Mouse (Mus musculus) limb, embryonic 13.5 days (tissue): Measurements from ENCODE around the gene Vmn2r105. TPM values are rescaled to one million over a fixed set of nuclear protein-coding genes. Genes with fewer than 3 reads are reported as not detected.

ENCODE experiments used
- ATAC-seq: fragments of 200-750 bp; cut with Nextera tagmentation; 2 replicates; pipeline ENCODE4 v1.8.0; 2017; ENCODE audit warnings: low read depth, moderate number of reproducible peaks, moderate TSS enrichment; ENCODE audit not compliant: low FRiP score
- H3K27ac ChIP-seq: fragments of 300-500 bp; sonication (generic); 2 replicates; pipeline ENCODE4 v1.5.1; 2015; ENCODE audit warnings: inconsistent platforms, mild to moderate bottlenecking, moderate library complexity
- H3K27me3 ChIP-seq: fragments of 300-500 bp; sonication (generic); 2 replicates; pipeline ENCODE4 v1.6.1; 2015; ENCODE audit warnings: mild to moderate bottlenecking, inconsistent platforms
- H3K36me3 ChIP-seq: fragments of 300-500 bp; sonication (generic); 2 replicates; pipeline ENCODE4 v1.6.1; 2015; ENCODE audit warnings: inconsistent platforms, mild to moderate bottlenecking, moderate library complexity
- H3K4me1 ChIP-seq: fragments of 300-500 bp; sonication (generic); 2 replicates; pipeline ENCODE4 v1.6.1; 2015; ENCODE audit warnings: inconsistent platforms
- H3K4me2 ChIP-seq: fragments of 300-500 bp; sonication (generic); replicated peaks from 2 replicates; pipeline ENCODE4 v1.6.1; 2015; ENCODE audit warnings: inconsistent platforms, mild to moderate bottlenecking, moderate library complexity
- H3K4me3 ChIP-seq: fragments of 300-500 bp; sonication (generic); 2 replicates; pipeline ENCODE4 v1.5.1; 2015; ENCODE audit warnings: moderate library complexity, mild to moderate bottlenecking, inconsistent platforms
- H3K9ac ChIP-seq: fragments of 300-500 bp; sonication (generic); 2 replicates; pipeline ENCODE4 v1.6.1; 2015; ENCODE audit warnings: mild to moderate bottlenecking, inconsistent platforms
- H3K9me3 ChIP-seq: fragments of 300-500 bp; sonication (generic); 2 replicates; pipeline ENCODE4 v1.6.1; 2016; ENCODE audit warnings: inconsistent platforms
- WGBS: fragments of 180-500 bp; shearing (Covaris S2); methylation state at CpG from one replicate; pipeline ENCODE4 v1.1.7; 2015; 5-methylcytosine and 5-hydroxymethylcytosine counted together
- polyA plus RNA-seq: library from polyadenylated mRNA; unstranded; fragments of >200 nt; fragmentation: Nextera tagmentation; extraction: Ambion mirVana; gene quantifications from 2 replicates; pipeline ENCODE4 v1.2.1, GENCODE M21; 2015

Vmn2r105 gene
- polyA plus RNA-seq: not detected in 2 replicates

- Histone ChIP-seq H3K27ac (no peak within 1 kb of the TSS), H3K4me1 (no peaks in the 10 kb centered on the region), H3K36me3 (no peaks in the 10 kb centered on the region), H3K4me2 (no peak within 1 kb of the TSS), H3K4me3 (no peak within 1 kb of the TSS), H3K9me3 (no peaks in the 10 kb centered on the region), H3K9ac (no peak within 1 kb of the TSS), H3K27me3 (no peaks in the 10 kb centered on the region)
- 69% methylated on average over 2 of the region's 2 CpGs for WGBS
- no peak for ATAC-seq
These were observed at the start of gene Vmn2r105 for GRCm38 (mm10) chr17:20234952-20235351. Gene Vmn2r105, minus strand, starts transcription at chr17:20235052.

GRCm38 (mm10) chr17:20255522-20255921, 20.7 kb upstream of the Vmn2r105 start:
- WGBS: 71% methylated on average over 4 of the region's 4 CpGs
- no peaks in the 10 kb centered on the region for H3K36me3 ChIP-seq
- no peak overlapping the region for H3K4me2 ChIP-seq
- H3K9me3 ChIP-seq: peaks cover 11% of the 10 kb centered on the region; the same call in 1 of the 2 replicates
- ATAC-seq: no peak
- no peaks in the 10 kb centered on the region for H3K4me1 ChIP-seq
- no peak overlapping the region for H3K4me3 ChIP-seq
- H3K27me3 ChIP-seq: no peaks in the 10 kb centered on the region
- H3K27ac ChIP-seq: no peak overlapping the region
- H3K9ac ChIP-seq: no peak overlapping the region

GRCm38 (mm10) chr17:20182997-20183396, 51.9 kb downstream of the Vmn2r105 start, which contains the start of gene Fpr-rs6:
Gene Fpr-rs6, minus strand, starts transcription at chr17:20183097.
- no peaks in the 10 kb centered on the region for H3K4me1 ChIP-seq
- H3K36me3 ChIP-seq: no peaks in the 10 kb centered on the region
- no peaks in the 10 kb centered on the region for H3K27me3 ChIP-seq
- no peak within 1 kb of the TSS for H3K4me3 ChIP-seq
- H3K9ac ChIP-seq: no peak within 1 kb of the TSS
- no peak for ATAC-seq
- no peak within 1 kb of the TSS for H3K27ac ChIP-seq
- no peak within 1 kb of the TSS for H3K4me2 ChIP-seq
- H3K9me3 ChIP-seq: 0 out of 2 replicates have a peak, but pooled peaks cover 7% of the 10 kb centered on the region

Other genes with a start within 250 kb of the Vmn2r105 start
- not detected in 2 replicates for gene Vmn2r104, start 186.7 kb downstream of the Vmn2r105 start, polyA plus RNA-seq
- gene Fpr-rs7, start 120.8 kb downstream of the Vmn2r105 start, polyA plus RNA-seq: not detected in 2 replicates
- gene Fpr-rs6, start 52.0 kb downstream of the Vmn2r105 start, polyA plus RNA-seq: not detected in 2 replicates
- not detected in 2 replicates for gene Vmn2r106, start 50.5 kb upstream of the Vmn2r105 start, polyA plus RNA-seq
- not detected in 2 replicates for gene Vmn2r107, start 110.2 kb upstream of the Vmn2r105 start, polyA plus RNA-seq
- not detected in 2 replicates for gene Vmn1r224, start 179.1 kb upstream of the Vmn2r105 start, polyA plus RNA-seq
- not detected in 2 replicates for gene Vmn2r108, start 246.3 kb upstream of the Vmn2r105 start, polyA plus RNA-seq